Mouse (Mus musculus): ENCODE data around the gene Syt6.

- no peak for TF ChIP-seq CTCF (IDR thresholded peaks at IDR 0.05; ENCODE audit: borderline replicate concordance, extremely low read depth, insufficient read depth, insufficient read length)
- TF ChIP-seq POLR2A (IDR thresholded peaks at IDR 0.05; ENCODE audit: borderline replicate concordance, extremely low read depth, insufficient read depth, insufficient read length, poor library complexity, severe bottlenecking): no peak
Observed at GRCm38 (mm10) chr3:103615621-103616020, 40.6 kb downstream of the Syt6 start.

Data from brain, embryonic 14.5 days (tissue).